Mouse (Mus musculus) left cerebral cortex, postnatal 36 days (tissue): Measurements from ENCODE around the gene Psmb4. TPM values are rescaled to one million over a fixed set of nuclear protein-coding genes. Genes with fewer than 3 reads are reported as not detected.

Experiments used
- total RNA-seq, 2 experiments: library from RNA; stranded (reverse); gene quantifications; 2 replicates each; pipeline ENCODE4 v1.2.3; 2021

Gene Psmb4
- total RNA-seq, 2 experiments from 2014 or later: 267 TPM

Other genes with a start within 250 kb of the Psmb4 start
- gene Gm10972, start 243.8 kb downstream of the Psmb4 start, total RNA-seq: not detected
- 1 to 10 TPM; 1.2 to 1.3 TPM for gene Tuft1, start 228.1 kb downstream of the Psmb4 start, total RNA-seq
- not detected for gene Selenbp2, start 193.4 kb downstream of the Psmb4 start, total RNA-seq
- gene Cgn, start 100.5 kb downstream of the Psmb4 start, total RNA-seq: 1 to 10 TPM; 2.9 to 4.0 TPM
- gene Pogz, start 49.4 kb downstream of the Psmb4 start, total RNA-seq: 10 to 100 TPM; 48.9 to 69.1 TPM
- gene Selenbp1, start 46.1 kb upstream of the Psmb4 start, total RNA-seq: 10 to 100 TPM in 1 of 2 experiments, 1 to 10 TPM in 1; 9.7 to 10.0 TPM
- gene Rfx5, start 67.1 kb upstream of the Psmb4 start, total RNA-seq: 10 to 100 TPM; 20.6 to 24.4 TPM
- gene Pi4kb, start 87.8 kb upstream of the Psmb4 start, total RNA-seq: 10 to 100 TPM; 55.4 to 57.1 TPM
- 10 to 100 TPM; 24.0 to 26.1 TPM for gene Zfp687, start 128.5 kb upstream of the Psmb4 start, total RNA-seq
- 100 to 1,000 TPM; 143 to 149 TPM for gene Psmd4, start 155.7 kb upstream of the Psmb4 start, total RNA-seq
- gene Pip5k1a, start 220.0 kb upstream of the Psmb4 start, total RNA-seq: 10 to 100 TPM; 51.7 to 56.3 TPM
- 10 to 100 TPM; 39.7 to 46.7 TPM for gene Vps72, start 224.1 kb upstream of the Psmb4 start, total RNA-seq
- gene Tmod4, start 237.5 kb upstream of the Psmb4 start, total RNA-seq: under 1 TPM in 1 of 2 experiments, not detected in 1; 0.88 TPM
- gene Scnm1, start 247.1 kb upstream of the Psmb4 start, total RNA-seq: 10 to 100 TPM; 46.1 to 46.4 TPM
- 10 to 100 TPM; 16.3 to 18.4 TPM for gene Lysmd1, start 247.1 kb upstream of the Psmb4 start, total RNA-seq